Mouse (Mus musculus): ENCODE data around the gene Mrps18b. TPM values are rescaled to one million over a fixed set of nuclear protein-coding genes. Genes with fewer than 3 reads are reported as not detected.
"Not testable (repeated sequence)": the region's sequence is repeated elsewhere in the genome, so short reads cannot be mapped to it uniquely, and the experiment has no call there.

Mrps18b gene
- polyA plus RNA-seq (2021): 83.0 TPM

DNA sequence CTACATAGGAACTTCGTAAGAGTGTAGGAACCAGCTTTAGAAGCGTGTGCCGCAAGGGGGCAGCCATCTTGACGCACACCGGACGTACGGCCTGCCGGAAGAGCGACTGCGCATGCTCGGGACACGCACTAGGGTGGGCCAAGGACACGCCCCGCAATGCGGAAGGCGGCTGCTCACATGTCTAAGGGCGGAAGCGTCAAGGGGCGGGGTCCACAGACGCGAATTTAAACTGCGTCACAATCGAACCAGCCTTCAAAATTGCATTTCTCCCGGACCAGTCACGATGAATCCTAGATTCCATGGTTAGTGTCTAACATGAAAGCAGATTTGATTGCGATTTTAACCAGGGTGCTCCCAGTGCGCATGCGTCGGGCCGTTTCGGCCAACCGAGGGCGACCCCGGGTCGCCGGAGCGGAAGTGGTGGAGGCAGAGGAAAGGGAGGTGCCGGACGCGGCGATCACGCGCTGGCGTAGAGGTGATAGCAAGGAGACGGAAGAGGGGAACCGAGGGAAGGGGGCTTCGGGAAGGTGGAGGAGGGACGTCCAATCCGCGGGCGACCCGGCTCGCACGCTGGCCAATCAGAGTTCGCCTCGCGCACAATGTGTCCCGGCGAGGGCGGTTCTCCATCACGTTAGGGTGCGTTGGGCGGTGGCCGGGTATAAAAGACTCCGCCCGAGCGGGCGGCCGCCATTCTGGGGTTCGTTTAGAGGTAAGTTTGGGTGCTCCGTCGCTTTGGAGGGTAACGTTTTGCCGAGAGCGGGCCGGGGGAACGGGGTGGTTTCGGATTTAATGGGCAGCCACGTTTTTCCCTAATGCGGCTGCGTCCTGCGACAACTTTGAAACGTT lies at the start of gene Mrps18b, which contains the start of gene Ppp1r10:
Gene Mrps18b, minus strand, starts transcription at position 93 of the 846 bp plus-strand sequence.
Gene Ppp1r10, plus strand, starts transcription at position 138 of the 846 bp plus-strand sequence.
- CTCF ChIA-PET: interaction anchor here (1.1 to 1.6 kb wide), 4 partner anchors 11 to 87 kb away, joined by 3 to 6 read pairs (median 4); no protein-coding TSS in a partner anchor
- POLR2A ChIA-PET: interaction anchor here (0.6 to 1.4 kb wide), 3 partner anchors 19 to 753 kb away, joined by 4 to 7 read pairs (median 4); partner anchors contain the start of gene 2310061I04Rik
- H3K27me3 ChIP-seq: no peaks in the 10 kb centered on the region
- peak; percentile 86 for ATAC-seq
- TF ChIP-seq CTCF (IDR thresholded peaks at IDR 0.05): no peak
- peak; percentile 98 for DNase-seq (ENCODE audit: low read depth, low spot score)
- in situ Hi-C loops (cut with MboI; ENCODE audit: low pct_unique_long_range_greater_than_20kb): loop anchor here (5.0 to 25.0 kb wide), 2 partner anchors 79 to 1804 kb away; partner anchors contain the start of genes Brd2, H2-DMa and Tubb5

DNA sequence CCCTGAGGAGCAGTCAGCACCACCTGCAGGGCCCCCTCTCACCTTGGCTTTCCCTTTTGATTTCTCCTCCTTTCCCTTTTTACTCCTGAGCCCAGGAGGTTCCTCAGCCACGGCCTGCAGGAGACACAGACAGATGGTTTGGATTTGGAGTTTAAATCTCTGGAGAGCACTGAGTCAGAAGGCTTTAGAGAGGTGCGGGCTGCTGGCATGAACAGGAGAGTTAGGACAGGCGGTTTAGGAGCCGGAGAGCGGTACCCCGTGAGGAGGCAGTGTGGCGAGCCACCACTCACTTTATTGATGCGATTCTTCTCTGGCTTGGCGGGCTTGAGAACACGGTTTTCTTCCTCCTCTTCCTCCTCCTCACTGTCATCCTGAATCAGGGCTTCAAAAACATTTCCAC lies 47.1 kb upstream of the Mrps18b start:
- in situ Hi-C loops (cut with MboI; ENCODE audit: low pct_unique_long_range_greater_than_20kb): no loop called here
- ATAC-seq: no peak
- ChIA-PET CTCF (interaction anchor here (1.1 to 2.1 kb wide), 2 partner anchors 9 to 30 kb away, joined by 3 to 7 read pairs; no protein-coding TSS in a partner anchor), POLR2A (no interaction called here)
- TF ChIP-seq CTCF (IDR thresholded peaks at IDR 0.05): no peak
- no peak for DNase-seq (ENCODE audit: low read depth, low spot score)
- H3K27me3 ChIP-seq: no peaks in the 10 kb centered on the region

DNA sequence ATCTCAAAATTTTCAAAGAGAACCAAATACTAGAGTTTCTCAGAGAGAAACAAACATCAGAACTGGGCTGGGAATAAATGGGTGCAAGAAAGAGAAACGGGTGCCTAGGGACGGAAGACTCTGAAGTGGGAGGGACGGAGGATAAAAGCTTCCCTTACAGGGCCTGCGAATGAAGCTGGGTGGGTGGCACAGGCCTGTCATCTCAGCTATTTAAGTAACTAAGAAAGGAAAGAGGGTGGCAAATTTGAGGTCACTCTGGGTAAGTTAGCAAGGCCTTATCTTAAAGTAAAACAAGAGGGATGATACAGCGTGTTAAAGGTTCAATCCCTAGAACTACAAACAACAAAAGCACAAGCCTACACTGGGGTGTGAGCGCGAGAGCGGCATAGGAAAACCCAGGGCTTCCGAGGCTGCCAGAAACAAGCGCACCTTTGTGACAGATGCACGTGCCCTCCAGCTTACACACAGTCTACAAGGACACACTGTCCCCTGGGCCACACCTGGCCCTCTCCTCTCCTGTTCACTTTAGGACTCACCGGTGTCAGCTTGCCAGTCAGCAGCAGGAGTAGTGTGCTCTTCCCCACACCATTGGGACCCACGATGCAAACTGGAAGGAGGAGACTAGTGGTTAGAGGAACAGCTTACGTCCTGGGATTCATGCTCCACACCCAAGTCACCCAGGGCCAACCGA lies 42.5 kb upstream of the Mrps18b start:
- DNase-seq (ENCODE audit: low read depth, low spot score) (no peak), ATAC-seq (no peak)
- TF ChIP-seq CTCF (IDR thresholded peaks at IDR 0.05): no peak
- no peaks in the 10 kb centered on the region for H3K27me3 ChIP-seq
- POLR2A ChIA-PET: no interaction called here
- CTCF ChIA-PET: interaction anchor here (1.0 to 1.8 kb wide), 3 partner anchors 8 to 36 kb away, joined by 3 to 4 read pairs (median 3); no protein-coding TSS in a partner anchor
- in situ Hi-C loops (cut with MboI; ENCODE audit: low pct_unique_long_range_greater_than_20kb): no loop called here

DNA sequence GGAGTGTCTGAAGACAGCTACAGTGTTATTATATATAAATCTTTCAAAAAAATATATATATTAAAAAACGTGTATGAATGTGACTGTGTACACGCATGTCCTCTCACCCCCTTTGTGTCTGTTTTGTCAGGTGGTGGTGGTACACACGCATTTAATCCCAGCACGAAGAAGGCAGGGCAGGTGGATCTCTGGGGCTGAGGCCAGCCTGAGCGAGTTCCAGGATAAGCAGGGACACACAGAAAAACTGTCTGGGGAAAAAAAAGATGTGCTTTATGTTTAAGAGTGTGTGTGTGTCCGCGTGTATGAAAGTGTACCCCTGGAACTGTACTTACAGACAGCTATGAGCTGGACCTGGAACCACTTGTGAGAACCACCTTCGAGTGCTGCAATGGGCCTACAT lies 38.5 kb upstream of the Mrps18b start:
- POLR2A ChIA-PET: no interaction called here
- TF ChIP-seq CTCF (IDR thresholded peaks at IDR 0.05): no peak
- no peak for DNase-seq (ENCODE audit: low read depth, low spot score)
- CTCF ChIA-PET: interaction anchor here (1.7 to 2.5 kb wide), 3 partner anchors 9 to 39 kb away, joined by 6 to 10 read pairs (median 7); no protein-coding TSS in a partner anchor
- ATAC-seq: no peak
- in situ Hi-C loops (cut with MboI; ENCODE audit: low pct_unique_long_range_greater_than_20kb): no loop called here
- H3K27me3 ChIP-seq: no peaks in the 10 kb centered on the region

DNA sequence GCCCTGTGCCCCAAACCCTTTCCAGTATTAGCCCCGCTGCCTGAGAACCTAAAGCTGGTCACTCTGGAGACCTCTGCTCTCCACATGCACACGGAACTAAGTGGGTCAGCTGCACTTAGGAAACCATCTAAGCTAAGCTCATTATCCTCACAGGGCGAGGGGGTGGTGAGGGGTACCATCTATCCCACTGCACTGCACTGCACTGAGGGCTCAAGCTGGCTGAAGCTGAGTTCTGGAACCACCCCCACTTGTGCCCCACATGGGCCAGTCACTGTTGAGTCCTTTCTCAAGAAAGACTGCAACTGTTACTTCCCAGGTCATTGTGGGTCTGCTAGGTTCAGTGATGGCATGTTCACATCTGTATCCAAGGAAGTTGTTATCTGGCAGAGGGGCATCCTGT lies 36.4 kb upstream of the Mrps18b start:
- CTCF ChIA-PET; H3K27me3 ChIP-seq; POLR2A ChIA-PET; DNase-seq (ENCODE audit: low read depth, low spot score); in situ Hi-C loops (cut with MboI; ENCODE audit: low pct_unique_long_range_greater_than_20kb): not testable (repeated sequence)
- peak; percentile 35 for ATAC-seq

DNA sequence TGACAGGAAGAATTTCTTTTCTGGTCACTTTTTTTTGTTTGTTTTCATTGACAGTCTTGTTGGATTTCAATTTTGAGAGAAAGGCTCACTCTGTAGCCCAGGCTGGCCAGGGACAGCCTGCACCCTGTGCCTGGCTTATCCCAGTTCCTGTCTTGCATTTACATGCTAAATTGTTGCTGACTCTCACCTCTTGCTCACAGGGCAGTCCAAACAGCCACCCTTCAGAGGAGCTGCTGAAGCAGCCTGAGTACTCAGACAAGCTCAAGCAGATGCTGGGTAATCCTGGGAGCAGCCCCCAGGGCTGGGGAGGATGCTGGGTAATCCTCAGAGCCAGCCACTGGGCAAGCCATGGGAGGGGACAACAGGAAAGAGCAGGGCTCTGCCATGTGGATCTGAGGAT lies 34.8 kb upstream of the Mrps18b start:
- ATAC-seq; DNase-seq (ENCODE audit: low read depth, low spot score); POLR2A ChIA-PET; in situ Hi-C loops (cut with MboI; ENCODE audit: low pct_unique_long_range_greater_than_20kb); CTCF ChIA-PET; H3K27me3 ChIP-seq: not testable (repeated sequence)

DNA sequence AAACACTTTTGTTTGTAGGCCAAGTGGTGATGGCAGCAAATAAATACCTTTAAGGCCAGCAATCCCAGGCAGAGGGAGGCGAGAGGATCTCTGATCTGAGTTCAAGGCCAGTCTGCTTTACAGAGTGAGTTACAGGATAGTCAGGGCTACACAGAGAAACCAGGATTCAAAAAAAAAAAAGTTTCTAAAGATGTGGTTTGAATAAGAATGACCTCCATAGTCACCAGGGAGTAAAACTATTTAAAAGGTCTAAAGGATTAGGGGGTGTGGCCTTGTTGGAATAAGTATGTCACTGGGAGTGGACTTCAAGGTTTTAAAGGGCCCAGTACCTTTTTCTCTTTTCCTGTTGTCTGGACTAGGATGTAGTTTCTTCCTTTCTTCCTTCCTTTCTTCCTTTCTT lies 23.8 kb upstream of the Mrps18b start:
- in situ Hi-C loops (cut with MboI; ENCODE audit: low pct_unique_long_range_greater_than_20kb): loop anchor here (5.0 to 10.0 kb wide), 3 partner anchors 52 to 245 kb away; no protein-coding TSS in a partner anchor
- DNase-seq (ENCODE audit: low read depth, low spot score): no peak
- no peaks in the 10 kb centered on the region for H3K27me3 ChIP-seq
- ChIA-PET CTCF (no interaction called here), POLR2A (no interaction called here)
- no peak for ATAC-seq
- TF ChIP-seq CTCF (IDR thresholded peaks at IDR 0.05): no peak

DNA sequence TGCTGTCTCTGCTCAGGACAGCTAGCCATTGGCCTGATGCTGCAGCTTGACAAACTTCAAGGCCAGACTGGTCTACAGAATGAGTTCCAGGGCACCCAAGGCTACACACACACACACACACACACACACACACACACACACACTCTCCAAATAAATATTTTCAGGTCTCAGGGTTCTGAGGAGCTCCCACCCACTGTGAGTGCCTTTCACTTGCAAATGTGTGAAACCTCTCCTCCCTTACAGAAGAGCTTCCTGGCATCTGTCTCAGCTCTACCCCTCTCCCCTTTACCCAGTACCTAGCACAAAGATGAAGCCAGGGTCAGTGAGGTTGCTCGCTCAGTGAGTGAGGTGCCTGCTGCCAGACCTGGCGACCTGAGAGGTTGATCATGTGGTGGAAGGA lies 22.9 kb upstream of the Mrps18b start:
- in situ Hi-C loops (cut with MboI; ENCODE audit: low pct_unique_long_range_greater_than_20kb): loop anchor here (5.0 to 10.0 kb wide), 3 partner anchors 53 to 246 kb away; no protein-coding TSS in a partner anchor
- TF ChIP-seq CTCF (IDR thresholded peaks at IDR 0.05): no peak
- DNase-seq (ENCODE audit: low read depth, low spot score): no peak
- no peaks in the 10 kb centered on the region for H3K27me3 ChIP-seq
- CTCF ChIA-PET: interaction anchor here (1.2 to 4.6 kb wide), 4 partner anchors 12 to 54 kb away, joined by 4 to 74 read pairs (median 6); partner anchors contain the start of gene Abcf1
- no peak for ATAC-seq
- POLR2A ChIA-PET: no interaction called here

DNA sequence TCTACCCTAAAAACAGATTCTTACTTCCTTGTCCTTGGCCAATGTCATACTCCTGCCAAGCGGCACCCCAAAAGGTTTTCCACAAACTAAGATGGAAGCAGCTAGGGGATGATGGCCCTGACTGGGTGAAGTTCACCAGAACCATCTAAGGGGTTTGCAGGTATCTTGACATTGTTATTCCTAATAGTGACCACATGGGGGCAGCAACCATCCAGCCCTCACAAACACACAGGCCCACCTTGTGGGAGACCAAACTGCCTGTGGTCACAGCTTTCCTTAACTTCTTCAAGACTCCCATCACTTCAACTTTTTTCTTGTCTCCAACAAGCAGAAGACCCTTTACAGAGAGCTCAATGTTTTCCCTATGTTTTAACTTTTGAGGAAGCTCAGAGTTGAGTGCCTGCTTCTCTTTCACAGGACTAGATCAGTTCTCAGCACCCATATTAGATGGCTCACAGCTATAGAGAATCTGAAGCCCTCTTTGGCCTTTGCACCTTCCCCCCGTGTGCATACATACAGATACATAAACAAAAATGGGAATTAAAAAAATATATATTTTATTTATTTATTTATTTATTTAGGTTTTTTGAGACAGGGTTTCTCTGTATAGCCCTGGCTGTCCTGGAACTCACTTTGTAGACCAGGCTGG lies 21.6 kb upstream of the Mrps18b start:
- ChIA-PET CTCF (interaction anchor here (0.6 to 4.6 kb wide), 17 partner anchors 9 to 126 kb away, joined by 3 to 74 read pairs (median 4); partner anchors contain the start of gene Abcf1), POLR2A (interaction anchor here (1.0 kb wide), 1 partner anchor 18 kb away, joined by 5 read pairs; no protein-coding TSS in a partner anchor)
- H3K27me3 ChIP-seq: no peaks in the 10 kb centered on the region
- TF ChIP-seq CTCF (IDR thresholded peaks at IDR 0.05): peak; percentile 87
- peak; percentile 35 for ATAC-seq
- DNase-seq (ENCODE audit: low read depth, low spot score): peak; percentile 28
- in situ Hi-C loops (cut with MboI; ENCODE audit: low pct_unique_long_range_greater_than_20kb): loop anchor here (5.0 to 10.0 kb wide), 3 partner anchors 54 to 247 kb away; no protein-coding TSS in a partner anchor

DNA sequence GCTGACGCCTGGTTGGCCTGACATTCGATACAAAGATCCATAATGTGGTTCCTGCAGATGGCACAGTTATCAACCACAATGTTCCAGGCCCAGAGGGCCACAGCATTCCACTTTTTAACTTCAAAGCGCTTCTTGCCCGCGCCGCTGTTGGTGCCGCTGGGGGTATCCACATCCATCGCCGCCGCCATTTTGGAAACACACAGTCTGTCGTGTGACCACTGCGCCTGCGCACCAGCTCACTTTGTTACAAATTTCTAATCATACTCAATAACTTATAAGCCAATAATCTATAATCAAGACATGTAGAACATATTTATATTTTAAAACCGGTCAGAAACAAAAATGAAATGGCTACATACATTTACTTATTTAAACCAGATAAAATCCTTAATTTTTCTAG lies 19.6 kb upstream of the Mrps18b start:
- H3K27me3 ChIP-seq; POLR2A ChIA-PET; ATAC-seq; DNase-seq (ENCODE audit: low read depth, low spot score): not testable (repeated sequence)
- CTCF ChIA-PET: interaction anchor here (4.6 kb wide), 1 partner anchor 57 kb away, joined by 74 read pairs; no protein-coding TSS in a partner anchor
- in situ Hi-C loops (cut with MboI; ENCODE audit: low pct_unique_long_range_greater_than_20kb): loop anchor here (5.0 to 10.0 kb wide), 3 partner anchors 57 to 249 kb away; no protein-coding TSS in a partner anchor

All from Patski (cell line).